Mouse (Mus musculus) forebrain, embryonic 11.5 days (tissue): ENCODE results near the gene Hist1h2bb. TPM values are rescaled to one million over a fixed set of nuclear protein-coding genes. Genes with fewer than 3 reads are reported as not detected.
"Not testable (repeated sequence)": the region's sequence is repeated elsewhere in the genome, so short reads cannot be mapped to it uniquely, and the experiment has no call there.

Experiments
- ATAC-seq: fragments of 200-750 bp; cut with Nextera tagmentation; replicated peaks from 2 replicates; pipeline ENCODE4 v1.8.0; 2017; ENCODE audit warnings: moderate TSS enrichment; ENCODE audit not compliant: low FRiP score
- DNase-seq: peaks from one replicate; pipeline ENCODE4 v3.0.0-alpha.2; 2017; ENCODE audit warnings: low spot score
- H3K27ac ChIP-seq: fragments of 300-500 bp; sonication (generic); 2 replicates; pipeline ENCODE4 v1.5.1; 2014; ENCODE audit warnings: low read depth, low read length
- H3K27me3 ChIP-seq: fragments of 300-500 bp; sonication (generic); 2 replicates; pipeline ENCODE4 v1.6.1; 2014; ENCODE audit warnings: mild to moderate bottlenecking, low read length, mixed read lengths; ENCODE audit not compliant: control insufficient read depth, insufficient read depth
- H3K36me3 ChIP-seq: fragments of 300-500 bp; sonication (generic); 2 replicates; pipeline ENCODE4 v1.6.1; 2014; ENCODE audit warnings: mild to moderate bottlenecking, low read length, moderate library complexity, mixed read lengths; ENCODE audit not compliant: control insufficient read depth, insufficient read depth
- H3K4me1 ChIP-seq: fragments of 300-500 bp; sonication (generic); replicated peaks from 2 replicates; pipeline ENCODE4 v1.6.1; 2014; ENCODE audit warnings: low read length, mixed read lengths; ENCODE audit not compliant: control insufficient read depth, insufficient read depth
- H3K4me2 ChIP-seq: fragments of 300-500 bp; sonication (generic); 2 replicates; pipeline ENCODE4 v1.6.1; 2014; ENCODE audit warnings: low read depth, mild to moderate bottlenecking, low read length, moderate library complexity, mixed read lengths; ENCODE audit not compliant: severe bottlenecking
- H3K4me3 ChIP-seq: fragments of 300-500 bp; sonication (generic); 2 replicates; pipeline ENCODE4 v1.5.1; 2014; ENCODE audit warnings: low read depth, low read length
- H3K9ac ChIP-seq: fragments of 300-500 bp; sonication (generic); 2 replicates; pipeline ENCODE4 v1.6.1; 2014; ENCODE audit warnings: low read length
- H3K9me3 ChIP-seq: fragments of 300-500 bp; sonication (generic); 2 replicates; pipeline ENCODE4 v1.6.1; 2016; ENCODE audit warnings: low read length, mixed read lengths; ENCODE audit not compliant: control insufficient read depth
- whole genome bisulfite sequencing: fragments of 180-500 bp; shearing (Covaris S2); extraction: QIAGEN DNeasy Blood & Tissue Kit; methylation state at CpG from one replicate; pipeline ENCODE4 v1.1.7; 2014; 5-methylcytosine and 5-hydroxymethylcytosine counted together
- polyA plus RNA-seq: library from polyadenylated mRNA; unstranded; fragments of >200 nt; fragmentation: Nextera tagmentation; extraction: Ambion mirVana; gene quantifications from 2 replicates; pipeline ENCODE4 v1.2.1, GENCODE M21; 2014

The Hist1h2bb gene
- polyA plus RNA-seq, 1 experiment from 2014 or later = 2.6 TPM

DNA sequence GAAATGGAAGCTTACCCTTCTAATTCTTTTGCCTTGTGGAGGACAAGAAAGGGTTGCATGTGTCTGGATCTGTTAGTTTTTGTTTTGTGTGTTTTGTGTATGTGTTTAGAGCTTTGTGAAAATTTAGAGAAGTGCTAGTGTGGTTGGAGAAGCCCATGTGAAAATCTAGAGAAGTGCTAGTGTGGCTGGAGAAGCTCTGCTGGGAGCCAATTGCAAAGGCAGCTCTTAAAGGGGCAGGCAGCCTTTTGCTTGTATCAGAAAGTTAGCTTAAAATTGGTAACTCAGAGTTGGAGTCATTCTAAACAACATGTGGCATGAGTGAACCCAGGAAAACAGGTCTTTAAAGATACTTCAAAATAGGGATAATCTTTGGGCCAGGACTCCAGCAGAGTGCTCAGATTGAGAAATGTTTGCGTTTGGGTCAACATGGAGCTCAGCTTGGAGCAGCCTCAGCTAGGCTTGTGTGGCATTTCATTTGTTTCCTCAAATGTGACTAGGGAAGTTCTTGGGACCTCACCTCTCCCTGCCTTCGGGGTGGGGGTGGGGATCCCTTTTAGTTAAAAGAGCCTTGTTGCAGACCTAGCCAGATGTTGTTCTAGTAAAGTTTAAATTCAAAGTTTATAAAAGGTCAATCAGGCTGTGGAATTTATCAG, 28.8 kb upstream of the Hist1h2bb start:
- DNase-seq = not testable (repeated sequence)

DNA sequence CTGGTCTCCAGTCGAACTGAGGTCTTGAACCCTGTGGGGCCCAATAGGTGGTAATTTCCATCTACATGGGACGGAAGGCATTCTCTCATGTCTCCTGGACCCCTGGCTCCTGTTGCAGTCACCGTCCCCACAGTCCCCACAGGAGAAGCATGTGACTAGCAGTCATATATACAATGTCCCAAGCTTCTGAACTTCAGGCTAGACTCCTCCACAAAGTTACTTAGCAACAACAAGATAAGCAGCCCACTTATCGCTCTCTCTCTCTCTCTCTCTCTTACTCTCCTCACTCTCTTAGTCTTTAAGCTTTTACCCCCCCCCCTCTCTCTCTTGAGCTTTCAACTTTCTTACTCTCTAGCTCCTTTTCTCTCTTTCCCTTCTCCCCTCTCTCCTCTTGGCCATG, 22.3 kb upstream of the Hist1h2bb start:
- no peak for ATAC-seq

More for the DNA sequence above, 28.8 kb upstream of the Hist1h2bb start:
- not testable (repeated sequence) for H3K4me3 ChIP-seq, ATAC-seq, H3K36me3 ChIP-seq, H3K9ac ChIP-seq, H3K4me2 ChIP-seq, H3K27ac ChIP-seq, H3K4me1 ChIP-seq, H3K9me3 ChIP-seq, H3K27me3 ChIP-seq
- 14% methylated on average over 2 of the region's 2 CpGs for WGBS

DNA sequence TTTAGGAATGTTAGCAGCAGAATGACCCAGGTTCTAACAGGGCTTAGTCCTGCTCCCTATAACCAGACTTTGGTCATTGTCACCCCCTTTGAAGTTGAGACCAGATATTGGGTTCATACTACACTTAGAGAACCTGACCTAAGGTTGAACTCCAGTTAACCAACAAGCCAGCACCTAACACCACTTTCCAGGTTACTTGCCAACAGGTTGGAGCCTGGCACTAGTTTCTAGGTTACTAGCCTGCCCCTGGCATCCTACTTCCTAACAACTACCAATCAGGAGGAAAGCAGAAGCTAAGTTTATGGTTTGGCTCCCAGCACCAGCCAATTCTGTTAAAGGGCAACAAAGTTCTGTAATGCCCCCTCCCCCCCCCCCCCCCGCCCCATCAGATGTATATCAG, 21.3 kb upstream of the Hist1h2bb start:
- no peaks in the 10 kb centered on the region for H3K36me3 ChIP-seq
- H3K27ac ChIP-seq = no peak overlapping the region
- no peak overlapping the region for H3K9ac ChIP-seq
- H3K4me1 ChIP-seq = no peaks in the 10 kb centered on the region
- DNase-seq (no peak), ATAC-seq (no peak)
- H3K4me3 ChIP-seq = no peak overlapping the region
- WGBS = no CpG with 5 or more reads among the region's 1 CpGs
- H3K4me2 ChIP-seq = no peak overlapping the region
- H3K9me3 ChIP-seq = no peaks in the 10 kb centered on the region
- H3K27me3 ChIP-seq = no peaks in the 10 kb centered on the region

More for the DNA sequence above, 22.3 kb upstream of the Hist1h2bb start:
- no peak for DNase-seq
- Histone ChIP-seq H3K9ac (no peak overlapping the region), H3K36me3 (no peaks in the 10 kb centered on the region), H3K27me3 (no peaks in the 10 kb centered on the region), H3K4me3 (no peak overlapping the region), H3K27ac (no peak overlapping the region), H3K4me1 (no peaks in the 10 kb centered on the region), H3K4me2 (no peak overlapping the region), H3K9me3 (no peaks in the 10 kb centered on the region)
- 83% methylated on average over 4 of the region's 4 CpGs for WGBS

DNA sequence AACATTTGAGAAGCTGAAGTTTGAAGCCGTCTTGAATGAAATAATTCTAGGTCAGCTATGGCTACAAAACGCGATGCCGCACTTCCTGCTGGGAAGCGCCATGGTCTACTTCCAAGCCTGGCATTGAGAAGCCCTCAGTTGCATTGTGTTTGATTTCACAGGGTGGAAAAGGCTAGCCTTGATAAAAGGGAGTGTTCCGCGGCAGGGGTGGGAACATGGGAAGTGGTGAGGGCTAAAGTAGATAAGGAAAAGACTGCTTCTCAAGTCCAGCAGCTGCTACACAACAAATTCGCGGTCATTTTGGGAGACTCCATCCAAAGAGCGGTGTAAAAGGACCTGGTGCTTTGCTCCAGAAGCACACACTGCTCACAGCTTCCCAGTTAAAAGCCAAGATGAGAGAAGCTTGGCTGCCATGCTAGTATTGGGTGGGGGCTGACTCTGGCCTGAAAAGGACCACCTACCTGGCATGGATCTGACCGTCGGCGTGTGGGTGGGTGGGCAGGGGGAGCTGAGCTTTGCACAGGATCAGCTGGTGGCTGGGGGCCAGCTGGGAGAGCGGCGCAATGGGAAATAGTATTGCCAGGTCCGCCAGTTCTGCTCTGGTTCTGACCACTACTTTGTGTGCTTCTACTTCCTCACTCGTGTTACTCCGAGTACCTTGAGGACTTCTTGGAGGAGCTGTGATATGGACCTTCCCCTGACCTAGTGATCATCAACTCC, 17.9 kb upstream of the Hist1h2bb start:
- WGBS = 88% methylated on average over 18 of the region's 18 CpGs
- Histone ChIP-seq H3K9me3 (no peaks in the 10 kb centered on the region), H3K4me3 (no peak overlapping the region), H3K4me1 (no peaks in the 10 kb centered on the region), H3K27ac (no peak overlapping the region), H3K36me3 (no peaks in the 10 kb centered on the region), H3K9ac (no peak overlapping the region), H3K27me3 (no peaks in the 10 kb centered on the region), H3K4me2 (no peak overlapping the region)
- no peak for ATAC-seq
- DNase-seq = no peak

DNA sequence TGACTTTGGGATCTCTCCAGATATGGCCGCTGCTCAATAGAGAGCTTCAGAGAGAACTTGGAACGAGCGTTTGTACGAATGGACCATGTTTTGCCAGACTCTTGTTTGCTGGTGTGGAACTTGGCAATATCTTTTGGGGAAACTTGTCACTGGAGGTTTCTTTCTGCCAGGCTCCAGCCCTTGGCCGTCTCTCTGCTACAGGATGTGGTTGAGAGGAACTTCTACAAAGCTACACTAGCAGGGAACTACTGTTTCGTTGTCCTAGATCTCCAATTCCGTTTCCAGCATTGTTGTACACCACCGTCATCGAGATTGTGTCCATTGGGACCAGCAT, 17.4 kb upstream of the Hist1h2bb start:
- no peak overlapping the region for H3K4me2 ChIP-seq
- DNase-seq (no peak), ATAC-seq (no peak)
- H3K9me3 ChIP-seq = no peaks in the 10 kb centered on the region
- no peaks in the 10 kb centered on the region for H3K27me3 ChIP-seq
- no peaks in the 10 kb centered on the region for H3K36me3 ChIP-seq
- H3K27ac ChIP-seq = no peak overlapping the region
- H3K4me1 ChIP-seq = no peaks in the 10 kb centered on the region
- no peak overlapping the region for H3K4me3 ChIP-seq
- H3K9ac ChIP-seq = no peak overlapping the region
- 96% methylated on average over 9 of the region's 9 CpGs for WGBS

DNA sequence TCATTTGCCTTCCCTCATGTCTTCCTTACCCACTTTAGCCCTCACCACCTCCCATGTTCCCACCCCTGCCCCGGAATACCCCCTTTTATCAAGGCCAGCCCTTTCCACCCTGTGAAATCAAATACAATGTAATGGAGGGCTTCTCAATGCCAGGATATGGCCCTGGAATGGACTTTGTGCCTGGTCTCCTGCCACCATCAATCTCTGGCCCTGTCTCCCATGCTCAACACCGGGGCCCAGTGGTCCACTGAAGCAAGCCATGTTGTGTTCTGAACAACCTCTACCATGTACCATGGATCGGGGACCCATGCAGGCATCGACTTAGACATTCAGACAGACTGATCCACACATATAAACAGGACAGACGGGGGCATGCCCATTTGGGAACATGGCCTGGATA, 16.8 kb upstream of the Hist1h2bb start:
- H3K27ac ChIP-seq = no peak overlapping the region
- ATAC-seq = no peak
- H3K4me2 ChIP-seq = no peak overlapping the region
- no peak overlapping the region for H3K9ac ChIP-seq
- H3K27me3 ChIP-seq = no peaks in the 10 kb centered on the region
- no peaks in the 10 kb centered on the region for H3K9me3 ChIP-seq
- DNase-seq = no peak
- no peaks in the 10 kb centered on the region for H3K36me3 ChIP-seq
- H3K4me3 ChIP-seq = no peak overlapping the region
- WGBS = 95% methylated on average over 5 of the region's 5 CpGs
- H3K4me1 ChIP-seq = no peaks in the 10 kb centered on the region

DNA sequence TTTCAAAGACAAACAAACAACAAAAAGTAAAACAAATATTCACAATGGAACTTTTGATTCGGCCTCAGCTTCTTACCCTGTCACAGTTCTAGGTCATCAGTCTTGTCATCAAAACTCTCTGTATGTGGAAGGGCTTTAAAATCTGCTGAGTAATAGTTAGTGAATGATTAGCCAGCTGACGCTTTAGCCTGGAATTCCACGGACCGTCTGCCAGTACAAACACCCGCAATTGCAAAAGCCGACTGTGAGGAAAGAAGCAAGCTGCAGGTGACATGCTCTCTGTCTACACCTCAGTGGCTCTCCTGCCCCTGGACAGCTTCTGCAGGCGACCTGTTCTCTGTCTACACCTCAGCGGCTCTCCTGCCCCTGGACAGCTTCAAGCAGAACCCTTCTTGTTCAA, 16.1 kb upstream of the Hist1h2bb start:
- H3K27me3 ChIP-seq = no peaks in the 10 kb centered on the region
- no peaks in the 10 kb centered on the region for H3K9me3 ChIP-seq
- H3K36me3 ChIP-seq = no peaks in the 10 kb centered on the region
- no peaks in the 10 kb centered on the region for H3K4me1 ChIP-seq
- H3K4me3 ChIP-seq = no peak overlapping the region
- no peak overlapping the region for H3K27ac ChIP-seq
- DNase-seq (no peak), ATAC-seq (no peak)
- 66% methylated on average over 8 of the region's 8 CpGs for WGBS
- H3K9ac ChIP-seq = no peak overlapping the region
- H3K4me2 ChIP-seq = no peak overlapping the region

DNA sequence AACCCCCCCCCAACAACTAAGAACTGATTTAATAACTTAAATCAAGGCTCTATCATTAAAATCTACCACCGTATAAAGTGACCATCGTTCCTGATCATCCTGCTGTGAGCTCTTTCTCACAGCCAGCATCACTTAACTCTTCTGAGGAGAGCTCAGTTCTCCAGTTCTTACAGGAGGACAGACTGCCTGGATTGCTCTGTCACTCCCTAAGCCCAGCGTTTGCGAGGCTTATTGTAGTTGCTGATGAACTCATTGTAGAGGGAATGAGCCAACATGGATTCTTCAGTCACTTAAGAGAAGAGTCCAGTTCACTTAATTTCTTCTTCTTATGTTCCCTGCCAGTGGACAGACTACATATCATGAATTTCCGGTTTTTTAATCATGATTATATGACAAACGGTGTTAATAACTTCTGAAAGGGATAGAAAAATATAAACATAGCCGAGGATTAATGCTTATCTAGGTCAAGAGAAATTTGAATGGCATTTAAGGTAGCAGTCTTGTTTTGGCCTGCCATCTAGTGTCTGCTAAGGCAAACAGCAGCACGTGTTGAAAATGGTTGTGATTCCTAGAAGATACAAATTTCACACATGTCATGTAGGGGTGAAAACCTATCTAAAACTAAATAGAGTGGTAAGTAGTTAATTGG, 14.3 kb upstream of the Hist1h2bb start:
- WGBS = 28% methylated on average over 8 of the region's 8 CpGs
- no peaks in the 10 kb centered on the region for H3K36me3 ChIP-seq
- H3K27ac ChIP-seq = no peak overlapping the region
- no peaks in the 10 kb centered on the region for H3K4me1 ChIP-seq
- H3K4me2 ChIP-seq = no peak overlapping the region
- no peaks in the 10 kb centered on the region for H3K27me3 ChIP-seq
- H3K4me3 ChIP-seq = no peak overlapping the region
- H3K9ac ChIP-seq = no peak overlapping the region
- ATAC-seq (no peak), DNase-seq (no peak)
- H3K9me3 ChIP-seq = no peaks in the 10 kb centered on the region
